Mouse (Mus musculus): ENCODE results near the gene Lrrc26. TPM values are rescaled to one million over a fixed set of nuclear protein-coding genes. Genes with fewer than 3 reads are reported as not detected.
A peak's percentile ranks its signal among the peaks of the same experiment; 100 is the strongest.

The Lrrc26 gene
- polyA plus RNA-seq, 1 experiment from 2014 or later = not detected

DNA sequence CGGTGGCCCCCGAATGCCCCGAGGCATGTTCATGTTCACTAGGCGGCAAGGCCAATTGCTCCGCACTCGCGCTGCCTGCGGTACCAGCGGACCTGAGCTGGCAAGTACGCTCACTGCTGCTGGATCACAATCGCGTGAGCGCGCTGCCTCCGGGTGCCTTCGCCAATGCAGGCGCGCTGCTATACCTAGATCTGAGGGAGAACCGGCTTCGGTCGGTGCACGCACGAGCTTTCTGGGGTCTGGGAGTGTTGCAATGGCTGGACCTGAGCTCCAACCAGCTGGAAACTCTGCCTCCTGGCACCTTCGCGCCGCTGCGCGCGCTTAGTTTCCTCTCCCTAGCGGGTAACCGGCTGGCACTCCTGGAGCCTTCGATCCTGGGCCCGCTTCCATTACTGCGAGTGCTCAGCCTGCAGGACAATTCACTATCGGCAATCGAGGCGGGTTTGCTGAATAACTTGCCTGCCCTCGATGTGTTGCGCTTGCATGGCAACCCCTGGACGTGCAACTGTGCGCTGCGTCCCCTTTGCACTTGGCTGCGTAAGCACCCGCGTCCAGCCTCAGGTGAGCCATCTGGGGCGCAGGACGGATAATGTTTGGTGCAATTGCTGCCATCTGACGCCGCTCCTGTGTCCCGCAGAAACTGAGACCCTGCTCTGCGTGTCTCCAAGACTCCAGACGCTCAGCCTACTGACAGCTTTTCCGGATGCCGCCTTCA is 543 bp downstream of the Lrrc26 start:
- DNase-seq (ENCODE audit: low spot score, missing footprints) = peak; percentile 89
- no peak overlapping the region for H3K9ac ChIP-seq (ENCODE audit: low read length)
- no peak overlapping the region for H3K4me3 ChIP-seq (ENCODE audit: low read depth, low read length)
- peaks cover 56% of the 10 kb centered on the region for H3K27me3 ChIP-seq (ENCODE audit: control insufficient read depth, insufficient read depth, low read length)
- H3K4me1 ChIP-seq (ENCODE audit: control insufficient read depth, insufficient read depth, low read length) = peaks cover 5% of the 10 kb centered on the region; the same call in 1 of the 2 replicates
- H3K36me3 ChIP-seq (ENCODE audit: control insufficient read depth, insufficient read depth, low read length) = peaks cover 10% of the 10 kb centered on the region; the same call in 1 of the 2 replicates
- H3K4me2 ChIP-seq = no peak overlapping the region
- H3K27ac ChIP-seq (ENCODE audit: low read depth, low read length) = no peak overlapping the region
- no peak for ATAC-seq (ENCODE audit: low FRiP score)
- WGBS = 2% methylated on average over 54 of the region's 54 CpGs
- H3K9me3 ChIP-seq (ENCODE audit: control insufficient read depth, low read length) = no peaks in the 10 kb centered on the region

DNA sequence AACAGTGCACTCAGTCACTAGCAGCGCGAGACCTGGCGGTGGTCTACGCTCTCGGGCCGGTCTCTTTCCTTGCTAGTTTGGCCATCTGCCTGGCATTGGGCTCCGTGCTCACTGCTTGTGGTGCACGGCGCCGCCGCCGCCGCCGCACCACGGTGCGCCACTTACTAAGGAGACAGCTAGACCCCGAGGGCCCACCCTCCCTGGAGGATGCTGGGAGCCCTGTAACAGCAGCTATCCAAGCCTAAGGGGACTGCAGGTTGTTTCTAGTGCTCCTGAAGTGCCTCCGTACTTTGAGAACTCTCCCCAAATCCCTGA is 1.1 kb downstream of the Lrrc26 start:
- H3K4me3 ChIP-seq (ENCODE audit: low read depth, low read length) = no peak overlapping the region
- no peak overlapping the region for H3K4me2 ChIP-seq
- H3K27me3 ChIP-seq (ENCODE audit: control insufficient read depth, insufficient read depth, low read length) = peaks cover 56% of the 10 kb centered on the region
- DNase-seq (ENCODE audit: low spot score, missing footprints) (no peak), ATAC-seq (ENCODE audit: low FRiP score) (no peak)
- no peak overlapping the region for H3K9ac ChIP-seq (ENCODE audit: low read length)
- peaks cover 6% of the 10 kb centered on the region; the same call in 1 of the 2 replicates for H3K36me3 ChIP-seq (ENCODE audit: control insufficient read depth, insufficient read depth, low read length)
- 2% methylated on average over 18 of the region's 18 CpGs for WGBS
- H3K4me1 ChIP-seq (ENCODE audit: control insufficient read depth, insufficient read depth, low read length) = peaks cover 5% of the 10 kb centered on the region; the same call in 1 of the 2 replicates
- H3K27ac ChIP-seq (ENCODE audit: low read depth, low read length) = no peak overlapping the region
- H3K9me3 ChIP-seq (ENCODE audit: control insufficient read depth, low read length) = no peaks in the 10 kb centered on the region

DNA sequence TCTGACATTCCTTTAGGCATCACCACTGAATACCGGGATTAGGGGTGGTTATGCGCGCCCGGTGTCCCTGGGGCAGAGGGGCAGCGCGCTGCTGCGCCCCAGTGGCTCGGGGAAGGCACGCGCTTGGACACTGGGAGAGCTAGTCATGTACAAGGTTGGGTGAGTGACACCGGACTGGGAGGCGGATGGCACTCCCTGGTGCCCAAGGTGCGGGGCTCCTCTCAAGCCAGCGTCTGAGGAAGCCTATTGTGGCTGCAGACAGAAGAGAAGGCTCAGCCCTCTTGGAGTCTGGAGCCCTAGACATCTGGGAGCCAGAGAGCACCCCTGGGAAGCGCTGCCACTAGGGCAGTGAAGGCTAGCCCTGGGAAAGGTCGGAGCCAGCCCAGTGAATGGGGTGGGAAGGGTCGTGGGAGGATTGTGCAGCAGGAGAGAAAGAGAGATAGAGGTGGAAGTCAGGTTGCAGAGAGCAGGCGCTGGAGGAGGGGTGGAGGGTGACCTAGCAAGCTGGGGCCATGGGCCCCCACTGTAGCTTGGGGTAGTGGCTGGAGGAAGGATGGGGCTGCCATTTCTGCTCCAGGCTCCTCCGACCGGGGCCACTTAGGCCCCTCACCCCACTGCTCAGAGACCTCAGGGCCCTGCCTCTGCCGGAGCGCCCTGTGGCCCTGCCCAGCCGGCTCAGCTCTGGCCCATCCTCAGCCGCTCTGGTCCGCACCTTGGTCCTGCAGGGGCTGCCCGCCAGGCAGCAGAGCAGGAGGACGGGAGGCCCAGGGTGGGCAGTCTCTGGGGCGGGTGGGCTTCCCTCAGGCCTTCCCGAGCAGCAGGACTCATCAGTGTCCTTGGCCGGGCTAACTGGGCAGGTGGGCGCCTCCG is 1.7 kb downstream of the Lrrc26 start:
- Histone ChIP-seq H3K27me3 (ENCODE audit: control insufficient read depth, insufficient read depth, low read length) (peaks cover 56% of the 10 kb centered on the region), H3K4me3 (ENCODE audit: low read depth, low read length) (peak overlapping the region; percentile 16; the same call in 1 of the 2 replicates), H3K36me3 (ENCODE audit: control insufficient read depth, insufficient read depth, low read length) (no peaks in the 10 kb centered on the region), H3K9ac (ENCODE audit: low read length) (no peak overlapping the region), H3K4me2 (no peak overlapping the region), H3K9me3 (ENCODE audit: control insufficient read depth, low read length) (no peaks in the 10 kb centered on the region), H3K4me1 (ENCODE audit: control insufficient read depth, insufficient read depth, low read length) (peaks cover 5% of the 10 kb centered on the region; the same call in 1 of the 2 replicates), H3K27ac (ENCODE audit: low read depth, low read length) (no peak overlapping the region)
- 4% methylated on average over 31 of the region's 32 CpGs for WGBS
- ATAC-seq (ENCODE audit: low FRiP score) (no peak), DNase-seq (ENCODE audit: low spot score, missing footprints) (peak; percentile 89)

DNA sequence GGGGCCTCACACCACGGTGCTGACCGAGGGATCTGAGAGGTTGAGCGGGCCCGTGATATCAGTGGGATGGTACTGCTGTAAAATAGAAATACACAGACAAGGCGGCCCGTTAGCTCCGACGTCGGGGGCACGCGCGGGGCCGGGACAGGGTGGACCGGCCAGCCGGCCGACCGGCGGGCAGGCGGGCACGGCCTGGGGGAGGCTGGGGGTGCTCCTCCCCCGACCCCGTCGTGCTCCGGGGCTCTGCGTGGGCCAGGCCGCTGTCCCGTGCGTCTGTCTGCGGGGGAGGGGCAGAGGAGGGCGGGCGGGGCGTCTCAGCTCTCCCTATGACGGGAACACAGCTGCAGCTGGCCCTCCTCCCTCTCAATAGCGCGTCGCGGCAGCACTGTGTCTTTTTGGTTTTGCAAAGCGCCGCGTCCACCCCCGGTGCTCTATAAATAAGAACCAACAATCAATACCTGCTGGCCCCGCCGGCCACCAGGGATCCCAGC is 2.4 kb downstream of the Lrrc26 start:
- H3K4me3 ChIP-seq (ENCODE audit: low read depth, low read length) = peak overlapping the region; percentile 16; the same call in 1 of the 2 replicates
- H3K27ac ChIP-seq (ENCODE audit: low read depth, low read length) = no peak overlapping the region
- H3K4me1 ChIP-seq (ENCODE audit: control insufficient read depth, insufficient read depth, low read length) = peaks cover 5% of the 10 kb centered on the region; the same call in 1 of the 2 replicates
- DNase-seq (ENCODE audit: low spot score, missing footprints) (peak; percentile 88), ATAC-seq (ENCODE audit: low FRiP score) (peak; percentile 25; the same call in 1 of the 2 replicates)
- peak overlapping the region; percentile 35 for H3K4me2 ChIP-seq
- peaks cover 56% of the 10 kb centered on the region for H3K27me3 ChIP-seq (ENCODE audit: control insufficient read depth, insufficient read depth, low read length)
- peak overlapping the region; percentile 36; the same call in 1 of the 2 replicates for H3K9ac ChIP-seq (ENCODE audit: low read length)
- H3K36me3 ChIP-seq (ENCODE audit: control insufficient read depth, insufficient read depth, low read length) = no peaks in the 10 kb centered on the region
- no peaks in the 10 kb centered on the region for H3K9me3 ChIP-seq (ENCODE audit: control insufficient read depth, low read length)
- WGBS = 4% methylated on average over 36 of the region's 43 CpGs

DNA sequence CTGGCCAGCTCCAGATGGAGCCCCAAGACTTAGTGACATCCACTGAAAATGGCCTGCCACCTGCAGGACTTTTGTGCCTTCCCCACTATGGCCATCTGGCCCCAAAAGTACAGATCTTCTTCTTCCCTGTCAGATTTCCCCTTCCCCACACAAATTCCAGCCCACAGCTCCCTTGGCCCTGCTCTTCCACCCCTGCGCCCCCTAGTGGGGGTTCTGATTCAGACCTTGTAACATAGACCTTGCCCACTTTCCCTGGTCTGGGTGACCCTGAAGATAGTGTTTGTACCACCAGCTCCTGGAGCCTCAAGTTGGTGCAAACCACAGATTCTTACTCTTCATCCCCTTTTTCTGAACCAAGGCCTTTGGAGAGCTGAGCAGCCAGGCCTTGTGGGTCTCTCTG is 3.1 kb downstream of the Lrrc26 start:
- H3K27me3 ChIP-seq (ENCODE audit: control insufficient read depth, insufficient read depth, low read length) = peaks cover 55% of the 10 kb centered on the region
- H3K4me1 ChIP-seq (ENCODE audit: control insufficient read depth, insufficient read depth, low read length) = peaks cover 5% of the 10 kb centered on the region; the same call in 1 of the 2 replicates
- no peaks in the 10 kb centered on the region for H3K36me3 ChIP-seq (ENCODE audit: control insufficient read depth, insufficient read depth, low read length)
- no peak overlapping the region for H3K9ac ChIP-seq (ENCODE audit: low read length)
- 0% methylated on average over 1 of the region's 1 CpGs for WGBS
- H3K9me3 ChIP-seq (ENCODE audit: control insufficient read depth, low read length) = no peaks in the 10 kb centered on the region
- H3K27ac ChIP-seq (ENCODE audit: low read depth, low read length) = no peak overlapping the region
- H3K4me3 ChIP-seq (ENCODE audit: low read depth, low read length) = no peak overlapping the region
- DNase-seq (ENCODE audit: low spot score, missing footprints) (peak; percentile 98), ATAC-seq (ENCODE audit: low FRiP score) (no peak)
- no peak overlapping the region for H3K4me2 ChIP-seq

DNA sequence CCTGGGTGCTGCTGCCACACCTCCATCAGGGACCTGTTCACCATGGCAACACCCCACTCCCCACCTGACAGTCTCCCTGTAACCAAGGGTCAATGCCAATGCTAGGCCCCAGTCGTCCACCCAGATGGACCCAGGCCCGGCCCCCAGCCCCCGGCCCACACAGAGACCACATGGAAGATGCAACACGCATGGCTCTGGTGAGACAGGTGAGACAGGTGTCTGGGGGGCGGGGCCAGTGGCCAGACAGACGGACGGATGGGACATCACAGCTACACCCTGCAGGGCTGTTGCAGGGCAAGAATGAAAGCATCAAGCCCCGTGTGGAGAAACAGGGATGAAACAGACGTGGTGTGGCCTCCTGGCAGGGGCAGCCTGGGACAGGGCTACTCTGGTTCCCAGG is 4.0 kb downstream of the Lrrc26 start:
- no peaks in the 10 kb centered on the region for H3K9me3 ChIP-seq (ENCODE audit: control insufficient read depth, low read length)
- H3K27ac ChIP-seq (ENCODE audit: low read depth, low read length) = no peak overlapping the region
- ATAC-seq (ENCODE audit: low FRiP score) (no peak), DNase-seq (ENCODE audit: low spot score, missing footprints) (no peak)
- 67% methylated on average over 9 of the region's 9 CpGs for WGBS
- peaks cover 46% of the 10 kb centered on the region for H3K27me3 ChIP-seq (ENCODE audit: control insufficient read depth, insufficient read depth, low read length)
- no peak overlapping the region for H3K9ac ChIP-seq (ENCODE audit: low read length)
- no peak overlapping the region for H3K4me3 ChIP-seq (ENCODE audit: low read depth, low read length)
- no peak overlapping the region for H3K4me2 ChIP-seq
- peaks cover 5% of the 10 kb centered on the region; the same call in 1 of the 2 replicates for H3K4me1 ChIP-seq (ENCODE audit: control insufficient read depth, insufficient read depth, low read length)
- no peaks in the 10 kb centered on the region for H3K36me3 ChIP-seq (ENCODE audit: control insufficient read depth, insufficient read depth, low read length)

DNA sequence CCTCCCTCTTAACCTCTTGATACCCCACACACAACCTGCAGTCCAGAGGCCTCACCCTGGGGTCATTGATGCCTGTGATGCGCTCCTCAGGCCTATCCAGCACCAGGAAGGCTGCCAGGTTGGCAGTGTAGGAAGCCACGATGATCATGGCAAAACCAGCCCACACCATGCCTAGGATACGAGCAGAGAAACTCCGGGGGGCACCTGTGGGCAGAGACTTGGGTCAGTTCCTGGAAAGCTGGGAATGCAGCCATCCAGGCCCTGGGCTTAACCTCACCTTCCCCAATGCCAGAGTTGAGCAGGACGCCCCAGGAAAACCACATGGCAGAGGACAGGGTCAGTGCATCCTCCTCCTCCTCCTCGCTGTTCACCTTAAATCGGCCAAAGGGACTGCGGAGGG is 7.4 kb downstream of the Lrrc26 start:
- Histone ChIP-seq H3K4me3 (ENCODE audit: low read depth, low read length) (no peak overlapping the region), H3K27me3 (ENCODE audit: control insufficient read depth, insufficient read depth, low read length) (peaks cover 12% of the 10 kb centered on the region), H3K4me2 (no peak overlapping the region), H3K4me1 (ENCODE audit: control insufficient read depth, insufficient read depth, low read length) (peaks cover 4% of the 10 kb centered on the region; the same call in 1 of the 2 replicates), H3K36me3 (ENCODE audit: control insufficient read depth, insufficient read depth, low read length) (no peaks in the 10 kb centered on the region), H3K9ac (ENCODE audit: low read length) (no peak overlapping the region), H3K27ac (ENCODE audit: low read depth, low read length) (no peak overlapping the region), H3K9me3 (ENCODE audit: control insufficient read depth, low read length) (no peaks in the 10 kb centered on the region)
- 77% methylated on average over 8 of the region's 8 CpGs for WGBS
- no peak for ATAC-seq (ENCODE audit: low FRiP score)
- DNase-seq (ENCODE audit: low spot score, missing footprints) = peak; percentile 23

DNA sequence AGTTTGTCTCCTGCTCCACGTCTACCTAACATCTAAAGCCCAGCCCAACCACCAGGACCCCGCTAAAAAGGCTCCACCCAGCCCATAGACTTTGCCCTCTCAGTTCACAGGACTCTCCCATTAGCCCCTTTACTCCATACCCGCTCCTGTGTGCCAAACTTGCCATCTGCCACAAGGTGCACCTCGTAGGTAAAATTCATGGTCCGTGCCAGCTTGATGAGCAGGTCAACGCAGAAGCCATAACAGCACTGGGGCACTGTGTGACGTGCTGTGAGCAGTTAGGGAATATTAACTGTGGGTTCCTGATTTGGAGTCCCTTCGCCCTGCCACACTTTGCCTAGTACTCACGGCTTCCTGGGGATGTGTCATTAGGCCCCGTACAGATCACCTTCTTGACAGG is 8.3 kb downstream of the Lrrc26 start:
- Histone ChIP-seq H3K27ac (ENCODE audit: low read depth, low read length) (no peak overlapping the region), H3K27me3 (ENCODE audit: control insufficient read depth, insufficient read depth, low read length) (peaks cover 5% of the 10 kb centered on the region; the same call in 1 of the 2 replicates), H3K9me3 (ENCODE audit: control insufficient read depth, low read length) (no peaks in the 10 kb centered on the region), H3K36me3 (ENCODE audit: control insufficient read depth, insufficient read depth, low read length) (no peaks in the 10 kb centered on the region), H3K4me3 (ENCODE audit: low read depth, low read length) (no peak overlapping the region), H3K4me1 (ENCODE audit: control insufficient read depth, insufficient read depth, low read length) (no peaks in the 10 kb centered on the region), H3K4me2 (no peak overlapping the region), H3K9ac (ENCODE audit: low read length) (no peak overlapping the region)
- DNase-seq (ENCODE audit: low spot score, missing footprints) = peak; percentile 60
- no peak for ATAC-seq (ENCODE audit: low FRiP score)
- WGBS = 85% methylated on average over 10 of the region's 10 CpGs

DNA sequence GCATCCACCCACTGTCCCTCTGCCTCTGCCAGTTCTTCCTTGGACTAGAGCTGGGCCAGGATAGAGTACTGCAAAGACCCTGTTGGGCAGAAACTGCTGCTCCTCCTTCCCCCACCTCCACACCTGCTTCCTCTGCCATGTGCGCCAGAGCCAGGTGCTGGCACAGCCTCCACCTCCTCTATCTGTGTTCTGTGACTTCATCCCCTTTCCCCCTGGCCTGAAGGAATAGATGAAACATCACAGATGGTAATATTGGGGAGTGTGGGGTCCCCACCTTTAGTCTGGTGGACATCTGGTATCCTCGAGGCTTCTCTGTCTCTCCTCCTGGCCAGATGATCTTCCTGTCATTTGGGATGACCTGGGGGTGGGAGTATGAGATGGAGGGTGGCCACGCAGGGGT is 13.7 kb downstream of the Lrrc26 start:
- Histone ChIP-seq H3K27ac (ENCODE audit: low read depth, low read length) (no peak overlapping the region), H3K4me2 (no peak overlapping the region), H3K9ac (ENCODE audit: low read length) (no peak overlapping the region), H3K4me1 (ENCODE audit: control insufficient read depth, insufficient read depth, low read length) (no peaks in the 10 kb centered on the region), H3K9me3 (ENCODE audit: control insufficient read depth, low read length) (no peaks in the 10 kb centered on the region), H3K27me3 (ENCODE audit: control insufficient read depth, insufficient read depth, low read length) (peaks cover 8% of the 10 kb centered on the region), H3K4me3 (ENCODE audit: low read depth, low read length) (no peak overlapping the region), H3K36me3 (ENCODE audit: control insufficient read depth, insufficient read depth, low read length) (no peaks in the 10 kb centered on the region)
- ATAC-seq (ENCODE audit: low FRiP score) (no peak), DNase-seq (ENCODE audit: low spot score, missing footprints) (peak; percentile 56)
- 68% methylated on average over 3 of the region's 3 CpGs for WGBS
